Mouse (Mus musculus) heart, postnatal 0 days (tissue): ENCODE results near the gene Gm16253.

Experiments
- CTCF ChIP-seq: IDR thresholded peaks from 2 replicates; pipeline ENCODE4 v1.5.1; 2016; ENCODE audit warnings: antibody characterized with exemption, control low read depth, low read depth
- EP300 ChIP-seq: IDR thresholded peaks from 2 replicates; pipeline ENCODE4 v1.6.1; 2016; ENCODE audit warnings: antibody characterized with exemption, low read depth

DNA sequence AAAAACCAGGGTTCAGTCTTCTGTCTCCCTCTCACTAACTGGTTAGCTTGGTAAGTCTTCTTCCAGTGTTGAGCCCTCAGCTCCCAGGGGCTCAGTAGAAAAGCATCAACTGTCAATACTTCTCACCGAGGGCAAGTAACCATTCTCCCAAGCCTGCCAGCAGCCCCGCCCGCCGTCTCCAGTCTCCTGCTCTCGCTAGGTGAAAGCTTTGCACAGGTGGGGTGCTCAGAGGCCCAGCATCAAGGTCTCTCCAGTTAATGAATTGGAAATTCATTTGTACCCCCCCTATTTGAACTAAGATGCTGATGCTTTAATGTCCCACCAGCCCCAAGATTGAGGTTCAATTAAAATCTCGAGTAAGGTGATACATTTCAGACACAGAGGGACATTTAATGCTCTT lies 4.4 kb downstream of the Gm16253 start:
- TF ChIP-seq CTCF = no peak
- no peak for TF ChIP-seq EP300
